Mouse (Mus musculus) kidney, adult 2 months (tissue): ENCODE data around the gene Tmem80.
A peak's percentile ranks its signal among the peaks of the same experiment; 100 is the strongest.

ENCODE experiments used
- CTCF ChIP-seq: fragments of 200-500 bp; conservative IDR thresholded peaks from 2 replicates; pipeline ENCODE4 v1.5.1; 2011; ENCODE audit warnings: low read depth, mild to moderate bottlenecking, control low read depth, low read length, moderate library complexity, mixed read lengths; ENCODE audit not compliant: insufficient read depth, insufficient read length
- POLR2A ChIP-seq: fragments of 200-500 bp; IDR thresholded peaks from one replicate; pipeline ENCODE4 v1.6.1; 2011; ENCODE audit warnings: low read depth, low read length, control low read depth

GRCm38 (mm10) chr7:141355626-141356326 lies 28.2 kb downstream of the Tmem80 start:
- TF ChIP-seq POLR2A, result no peak
- peak; percentile 33; the same call in 1 of the 2 replicates for TF ChIP-seq CTCF
